Mouse (Mus musculus) thymus, postnatal 36 days (tissue): ENCODE measurements around the gene Mfap3l.
A peak's percentile ranks its signal among the peaks of the same experiment; 100 is the strongest.
"Not testable (repeated sequence)": the region's sequence is repeated elsewhere in the genome, so short reads cannot be mapped to it uniquely, and the experiment has no call there.

Source experiments
- DNase-seq, 2 experiments: peaks; one replicate each; pipeline ENCODE4 v3.0.0; 2022; ENCODE audit warnings: mixed read lengths in 2 of 2

The Mfap3l gene

GRCm38 (mm10) chr8:60632250-60632932, at the start of gene Mfap3l:
Mfap3l (plus strand) TSS chr8:60632827.
- DNase-seq, result peak; percentile 66 to 81

- no peak for DNase-seq
These were observed 49.3 kb upstream of the Mfap3l start for GRCm38 (mm10) chr8:60583369-60583768.

- not testable (repeated sequence) for DNase-seq
These were observed 41.1 kb upstream of the Mfap3l start for GRCm38 (mm10) chr8:60591352-60592105.

GRCm38 (mm10) chr8:60594761-60595160, 37.9 kb upstream of the Mfap3l start:
- DNase-seq, result no peak

GRCm38 (mm10) chr8:60611580-60612111, 21.0 kb upstream of the Mfap3l start:
- no peak for DNase-seq

GRCm38 (mm10) chr8:60616928-60617327, 15.7 kb upstream of the Mfap3l start:
- DNase-seq, result no peak

- DNase-seq, result no peak
These were observed 11.1 kb upstream of the Mfap3l start for GRCm38 (mm10) chr8:60621561-60621960.

- DNase-seq, result no peak
These were observed 10.6 kb upstream of the Mfap3l start for GRCm38 (mm10) chr8:60622056-60622455.

- no peak for DNase-seq
These were observed 9.2 kb upstream of the Mfap3l start for GRCm38 (mm10) chr8:60623438-60623837.

GRCm38 (mm10) chr8:60624722-60625121, 7.9 kb upstream of the Mfap3l start:
- no peak for DNase-seq

- DNase-seq, result no peak
These were observed 4.7 kb upstream of the Mfap3l start for GRCm38 (mm10) chr8:60627937-60628336.

GRCm38 (mm10) chr8:60629059-60629458, 3.6 kb upstream of the Mfap3l start:
- no peak for DNase-seq

- DNase-seq, result peak; percentile 11
These were observed 1.1 kb upstream of the Mfap3l start for GRCm38 (mm10) chr8:60631504-60631934.

GRCm38 (mm10) chr8:60632933-60633655, 467 bp downstream of the Mfap3l start:
- DNase-seq, result peak in 1 of 2 experiments; percentile 2

GRCm38 (mm10) chr8:60634921-60635320, 2.3 kb downstream of the Mfap3l start:
- no peak for DNase-seq

GRCm38 (mm10) chr8:60635846-60636245, 3.2 kb downstream of the Mfap3l start:
- no peak for DNase-seq

GRCm38 (mm10) chr8:60640046-60640445, 7.4 kb downstream of the Mfap3l start:
- no peak for DNase-seq

GRCm38 (mm10) chr8:60643416-60644020, 10.9 kb downstream of the Mfap3l start:
- no peak for DNase-seq

GRCm38 (mm10) chr8:60645164-60645563, 12.5 kb downstream of the Mfap3l start:
- no peak for DNase-seq

GRCm38 (mm10) chr8:60645911-60646310, 13.3 kb downstream of the Mfap3l start:
- no peak for DNase-seq

- no peak for DNase-seq
These were observed 14.7 kb downstream of the Mfap3l start for GRCm38 (mm10) chr8:60647291-60647690.

- DNase-seq, result no peak
These were observed 16.5 kb downstream of the Mfap3l start for GRCm38 (mm10) chr8:60649081-60649480.

- DNase-seq, result no peak
These were observed 17.5 kb downstream of the Mfap3l start for GRCm38 (mm10) chr8:60650119-60650518.
